Mouse (Mus musculus): Measurements from ENCODE around the gene F11r.
A peak's percentile ranks its signal among the peaks of the same experiment; 100 is the strongest.

The F11r gene

DNA sequence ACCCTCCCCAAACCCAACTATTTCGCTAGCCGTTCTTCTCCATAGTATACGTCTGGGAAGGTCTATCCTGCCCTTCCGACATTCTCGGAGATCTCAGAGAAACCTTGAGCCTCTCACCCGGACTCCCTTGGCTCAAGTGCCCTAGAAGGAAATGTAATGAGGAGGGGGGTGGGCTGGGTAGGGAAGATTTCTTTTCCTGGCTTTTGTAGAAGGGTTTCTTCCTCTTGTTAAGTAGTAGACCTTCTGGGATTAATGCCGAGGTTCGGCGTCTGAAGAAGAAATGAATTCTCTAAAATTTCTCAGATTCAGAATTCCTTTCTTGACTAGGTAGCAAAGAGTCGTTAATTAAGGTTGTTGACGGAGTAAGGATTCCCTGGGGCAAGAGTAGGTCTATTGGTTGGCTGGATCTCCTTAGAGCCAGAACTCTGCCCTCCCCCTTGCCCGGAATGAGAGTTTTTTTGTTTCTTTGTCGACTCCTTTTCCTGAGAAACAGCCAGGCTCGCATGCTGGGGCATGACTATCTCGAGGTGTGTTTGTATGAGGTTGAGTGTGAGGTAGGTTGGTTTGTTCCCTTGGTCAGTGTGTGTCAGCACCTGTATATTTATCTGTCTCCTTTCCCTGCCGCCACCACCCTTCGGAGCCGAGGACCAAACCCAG, 807 bp downstream of the F11r start:
- no peak for DNase-seq (ENCODE audit: low spot score in 2 of 2)

DNA sequence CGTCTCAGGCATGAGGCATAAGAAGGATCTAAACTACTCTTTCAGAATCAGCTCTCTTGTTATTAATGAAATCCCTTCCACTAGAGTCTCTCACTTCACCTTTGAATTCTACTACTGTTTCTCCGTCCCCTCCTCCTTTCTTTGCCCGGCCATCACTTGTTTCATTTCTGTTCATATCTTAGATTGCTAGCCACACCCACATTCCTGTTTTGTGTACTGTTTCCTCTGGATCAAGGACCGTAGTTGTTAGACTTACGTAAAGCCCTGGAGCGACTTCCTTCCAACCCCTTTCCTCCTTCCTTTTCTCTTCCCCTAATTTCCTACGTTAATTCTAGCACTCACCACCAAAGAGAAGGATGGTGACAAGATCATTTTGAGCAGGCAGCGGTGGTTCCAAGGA, 1.7 kb downstream of the F11r start:
- no peak for DNase-seq (ENCODE audit: low spot score in 2 of 2)

DNA sequence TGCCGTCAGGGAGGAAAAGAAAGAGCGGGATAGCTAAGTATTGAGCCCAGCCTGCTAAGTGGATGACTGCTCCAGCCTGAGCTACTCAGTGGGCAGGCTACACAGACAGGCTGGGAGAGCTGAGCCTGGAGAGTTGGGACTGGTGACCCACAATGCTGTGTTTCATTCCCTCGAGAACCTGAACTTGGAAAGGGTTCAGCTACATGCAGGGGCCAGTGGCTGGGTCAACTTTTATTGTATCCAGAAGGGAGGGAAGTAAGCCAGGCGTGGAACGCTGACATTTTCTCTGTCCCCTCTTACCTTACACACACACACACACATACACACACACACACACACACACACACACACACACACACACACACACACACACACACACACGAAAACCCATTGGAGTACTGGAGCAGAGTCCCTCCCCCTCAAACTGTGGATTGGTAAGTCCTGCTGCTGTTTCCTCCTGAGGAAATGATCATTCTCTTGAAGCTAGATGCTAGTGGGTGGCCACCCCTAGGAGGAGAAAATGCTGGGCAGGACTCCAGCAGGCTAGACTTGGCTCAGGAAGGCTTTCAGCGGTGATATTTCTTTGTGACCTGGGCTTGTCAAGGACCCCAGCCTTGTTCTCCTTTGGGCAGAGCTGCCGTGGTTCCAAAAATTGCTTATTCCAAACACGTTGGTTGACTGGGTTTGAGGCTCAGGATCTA, 2.8 kb downstream of the F11r start:
- DNase-seq (ENCODE audit: low spot score in 2 of 2), result no peak

DNA sequence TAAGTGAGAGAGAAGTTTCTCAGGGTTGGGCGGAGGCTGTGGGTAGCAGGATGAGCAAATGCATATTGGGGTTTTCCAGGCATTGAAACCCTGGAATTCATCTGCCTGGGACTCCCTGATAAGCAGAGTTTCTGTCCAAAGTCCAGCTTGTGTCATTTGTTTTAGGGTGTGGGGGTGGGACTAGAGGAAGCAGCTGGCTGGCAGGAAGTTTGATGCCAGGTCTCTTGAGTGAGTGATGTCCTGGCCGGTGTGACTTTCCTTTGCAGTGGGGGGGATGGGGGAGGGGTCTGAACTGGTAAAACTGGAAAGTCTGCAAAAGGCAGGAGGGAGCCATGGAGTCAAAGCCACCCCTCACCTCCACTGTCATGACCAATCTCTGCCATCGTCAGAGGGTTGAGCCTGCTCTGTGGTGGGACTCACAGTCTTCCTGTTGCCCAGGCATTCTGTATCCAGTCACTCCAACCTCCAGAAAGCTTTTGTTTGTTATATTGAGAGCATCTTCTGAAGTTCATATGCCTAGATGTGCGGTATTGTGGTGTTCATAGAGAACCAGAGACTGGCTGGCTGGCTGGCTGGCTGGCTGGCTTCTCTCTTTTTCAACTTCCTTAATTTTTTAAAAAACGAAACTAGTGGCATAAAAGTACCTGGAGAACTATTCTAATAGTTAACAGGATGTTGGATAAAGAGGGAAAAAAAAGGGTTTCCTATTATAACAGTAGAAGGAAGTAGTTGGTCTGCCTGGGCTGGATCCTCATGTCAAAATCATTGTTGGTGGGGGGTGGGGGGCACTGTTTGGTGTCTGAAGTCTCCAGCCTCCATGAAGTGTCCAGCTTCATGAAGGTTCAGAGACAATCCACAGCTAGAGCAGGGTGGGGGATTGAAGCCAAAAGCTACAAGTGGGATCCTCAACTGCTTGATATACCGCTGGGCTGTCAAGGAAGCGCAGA, 4.4 kb downstream of the F11r start:
- DNase-seq (ENCODE audit: low spot score in 2 of 2), result no peak

- no peak for DNase-seq (ENCODE audit: low spot score in 2 of 2)
These were observed 5.1 kb downstream of the F11r start for GRCm38 (mm10) chr1:171442413-171442760.

- no peak for DNase-seq (ENCODE audit: low spot score in 2 of 2)
These were observed 7.7 kb downstream of the F11r start for GRCm38 (mm10) chr1:171445050-171445449.

DNA sequence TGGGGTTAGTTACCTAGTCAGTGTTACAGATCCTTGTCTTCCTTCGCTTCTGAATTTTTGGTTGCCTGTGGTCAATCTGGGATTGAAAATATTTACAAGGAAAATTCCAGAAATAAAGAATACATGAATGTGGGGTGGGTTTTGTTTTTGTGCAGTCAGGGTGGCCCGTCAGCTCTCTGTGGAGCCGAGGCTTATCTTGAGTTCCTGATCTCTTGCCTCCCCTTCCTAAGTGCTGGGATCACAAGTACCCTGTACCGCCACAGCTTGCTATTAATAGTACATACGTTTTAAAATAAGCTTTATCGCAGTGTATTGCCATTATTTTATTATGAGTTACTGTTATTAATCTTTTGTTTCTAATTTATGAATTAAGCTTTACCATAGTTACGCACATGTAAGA, 9.5 kb downstream of the F11r start:
- no peak for DNase-seq (ENCODE audit: low spot score in 2 of 2)

- no peak for DNase-seq (ENCODE audit: low spot score in 2 of 2)
These were observed 10.4 kb downstream of the F11r start for GRCm38 (mm10) chr1:171447692-171448091.

DNA sequence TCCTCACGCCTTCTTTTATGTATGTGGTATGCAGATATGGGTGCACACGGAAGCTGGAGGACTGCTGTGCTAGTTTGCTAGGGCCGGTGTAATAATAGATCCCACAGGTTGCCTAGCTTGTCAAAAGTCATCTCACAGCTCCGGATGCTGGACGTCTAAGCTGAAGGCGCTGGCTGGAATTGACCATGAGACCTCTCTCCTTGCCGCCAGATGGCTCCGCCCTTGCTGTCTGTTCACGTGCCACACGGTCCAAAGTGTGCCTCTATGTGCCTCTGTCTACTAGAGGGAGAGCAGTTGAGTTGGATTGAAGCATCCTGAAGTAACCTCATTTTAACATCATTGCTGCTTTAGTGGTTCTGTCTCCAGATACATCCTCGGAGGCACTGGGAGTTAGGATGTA, 12.7 kb downstream of the F11r start:
- DNase-seq (ENCODE audit: low spot score in 2 of 2), result no peak

DNA sequence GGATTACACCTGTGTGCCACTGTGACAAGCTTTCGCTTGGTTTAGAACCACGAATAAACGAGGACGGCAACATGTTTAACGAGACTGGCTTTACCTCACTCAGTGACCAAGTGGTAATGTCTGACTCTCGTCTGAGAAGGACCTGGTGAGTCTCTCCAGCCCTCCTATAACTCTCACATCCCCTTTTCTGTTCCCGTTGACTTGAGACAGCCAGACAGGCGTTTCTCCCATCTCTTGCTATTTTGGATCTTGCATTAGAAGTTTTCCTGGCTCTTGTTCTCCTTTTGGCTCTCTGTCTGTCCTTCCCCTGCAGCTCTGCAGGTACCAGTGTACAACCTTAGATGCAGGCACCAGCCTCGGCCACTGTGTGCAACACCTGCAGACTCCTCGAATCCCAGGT, 13.7 kb downstream of the F11r start:
- no peak for DNase-seq (ENCODE audit: low spot score in 2 of 2)

DNA sequence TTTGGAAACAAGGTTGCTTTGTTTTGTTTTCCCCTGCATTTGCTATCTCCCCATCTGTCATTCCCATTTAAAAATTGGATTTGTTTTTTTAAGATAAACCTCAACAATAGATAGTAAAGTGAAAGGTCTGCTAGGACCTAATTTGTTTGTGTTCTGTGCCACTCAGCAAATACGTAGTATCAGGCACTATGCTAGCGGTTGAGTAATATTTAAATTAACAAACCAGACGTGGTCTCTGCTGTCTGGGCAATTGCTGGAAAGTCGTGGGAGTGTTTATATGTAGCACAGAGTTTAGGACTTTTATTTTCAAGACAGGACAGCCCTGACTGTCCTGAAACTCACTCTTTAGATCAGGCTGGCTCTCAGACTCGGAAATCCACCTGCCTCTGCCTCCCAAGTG, 15.2 kb downstream of the F11r start:
- no peak for DNase-seq (ENCODE audit: low spot score in 2 of 2)

GRCm38 (mm10) chr1:171452923-171453322, 15.6 kb downstream of the F11r start:
- no peak for DNase-seq (ENCODE audit: low spot score in 2 of 2)

- no peak for DNase-seq (ENCODE audit: low spot score in 2 of 2)
These were observed 17.6 kb downstream of the F11r start for GRCm38 (mm10) chr1:171454926-171455325.

GRCm38 (mm10) chr1:171457568-171457967, 20.2 kb downstream of the F11r start:
- no peak for DNase-seq (ENCODE audit: low spot score in 2 of 2)

DNA sequence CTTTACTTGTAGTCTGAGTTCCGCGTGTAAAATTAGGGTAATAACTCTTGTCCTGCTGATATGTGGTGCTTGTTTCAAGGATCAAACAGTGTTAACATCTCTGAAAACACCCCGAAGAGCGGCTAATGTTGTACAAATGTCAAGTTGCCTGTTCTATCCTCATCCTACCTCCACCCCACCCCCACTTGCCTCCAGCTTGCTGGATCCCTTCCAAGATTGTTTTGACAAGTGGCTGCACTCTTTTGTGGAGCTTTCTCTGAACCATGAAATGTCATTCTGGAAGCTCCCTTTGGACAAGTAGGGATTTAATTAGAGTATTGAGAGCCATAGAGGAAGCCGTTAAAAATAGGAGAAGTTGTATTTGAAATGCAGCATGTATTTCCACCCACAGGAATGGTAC, 22.5 kb downstream of the F11r start:
- no peak for DNase-seq (ENCODE audit: low spot score in 2 of 2)

DNA sequence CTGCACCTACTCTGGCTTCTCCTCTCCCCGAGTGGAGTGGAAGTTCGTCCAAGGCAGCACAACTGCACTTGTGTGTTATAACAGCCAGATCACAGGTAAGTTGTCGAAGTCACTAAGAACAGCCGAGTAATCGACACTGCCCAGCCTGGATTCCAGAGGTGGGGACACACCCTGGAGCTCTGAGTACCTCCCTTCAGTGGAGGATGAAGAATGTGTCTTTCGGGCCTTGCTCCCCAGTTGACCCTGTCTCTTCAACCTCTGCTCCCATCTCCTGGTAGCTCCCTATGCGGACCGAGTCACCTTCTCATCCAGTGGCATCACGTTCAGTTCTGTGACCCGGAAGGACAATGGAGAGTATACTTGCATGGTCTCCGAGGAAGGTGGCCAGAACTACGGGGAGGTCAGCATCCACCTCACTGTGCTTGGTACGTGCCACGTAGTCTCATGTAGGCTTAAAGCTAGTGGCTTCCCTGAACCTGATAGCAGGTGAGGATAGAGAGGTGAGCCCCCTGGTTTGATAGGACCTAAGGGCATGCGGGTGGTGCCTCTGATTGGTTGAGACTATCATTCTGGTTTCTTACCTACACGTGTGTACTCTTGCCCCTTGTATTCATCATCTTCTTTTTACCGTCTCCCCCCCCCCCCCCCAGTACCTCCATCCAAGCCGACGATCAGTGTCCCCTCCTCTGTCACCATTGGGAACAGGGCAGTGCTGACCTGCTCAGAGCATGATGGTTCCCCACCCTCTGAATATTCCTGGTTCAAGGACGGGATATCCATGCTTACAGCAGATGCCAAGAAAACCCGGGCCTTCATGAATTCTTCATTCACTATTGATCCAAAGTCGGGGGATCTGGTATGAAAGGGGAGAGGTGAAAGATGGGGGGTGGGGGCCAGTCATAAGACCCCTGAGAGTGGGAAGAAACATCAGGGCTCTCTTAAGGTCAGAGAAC, 23.5 kb downstream of the F11r start:
- DNase-seq (ENCODE audit: low spot score in 2 of 2), result no peak

GRCm38 (mm10) chr1:171463133-171463532, 25.8 kb downstream of the F11r start:
- DNase-seq (ENCODE audit: low spot score in 2 of 2), result no peak

- DNase-seq (ENCODE audit: low spot score in 2 of 2), result no peak
These were observed 28.5 kb downstream of the F11r start for GRCm38 (mm10) chr1:171465749-171466412.

DNA sequence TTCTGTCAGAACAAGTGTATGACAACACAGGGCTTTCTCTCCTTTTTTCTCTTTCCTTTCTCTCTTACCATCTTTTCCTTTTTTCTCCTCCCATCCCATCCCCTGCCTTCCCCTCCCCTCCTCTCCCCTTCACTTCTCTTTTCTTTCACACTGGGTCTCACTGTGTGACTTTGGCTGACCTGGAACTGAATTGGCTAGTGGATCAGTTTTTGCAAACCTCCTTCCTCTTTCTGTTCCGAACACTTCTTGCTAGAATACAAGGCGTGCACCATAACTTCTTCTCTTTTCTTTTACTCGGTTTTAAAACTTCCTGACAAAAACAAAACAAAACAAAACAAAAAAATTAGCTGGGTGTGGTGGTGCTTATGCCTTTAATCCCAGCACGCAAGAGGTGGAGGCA, 29.2 kb downstream of the F11r start:
- no peak for DNase-seq (ENCODE audit: low spot score in 2 of 2)

GRCm38 (mm10) chr1:171469678-171470077, 32.3 kb downstream of the F11r start:
- DNase-seq (ENCODE audit: low spot score in 2 of 2), result no peak

GRCm38 (mm10) chr1:171470371-171470871, 33.1 kb downstream of the F11r start:
- peak; percentile 50 to 83 for DNase-seq (ENCODE audit: low spot score in 2 of 2)

All from spleen, postnatal 4 days (tissue).